Mouse (Mus musculus) neural tube, embryonic 13.5 days (tissue): ENCODE results near the gene Klhl35. TPM values are rescaled to one million over a fixed set of nuclear protein-coding genes. Genes with fewer than 3 reads are reported as not detected.
"Not testable (repeated sequence)": the region's sequence is repeated elsewhere in the genome, so short reads cannot be mapped to it uniquely, and the experiment has no call there.

Experiments used
- ATAC-seq: fragments of 200-750 bp; cut with Nextera tagmentation; 2 replicates; pipeline ENCODE4 v1.8.0; 2017; ENCODE audit warnings: low read depth, mild to moderate bottlenecking, moderate TSS enrichment, moderate library complexity
- H3K27ac ChIP-seq: fragments of 300-500 bp; sonication (generic); replicated peaks from 2 replicates; pipeline ENCODE4 v1.5.1; 2015; ENCODE audit warnings: moderate library complexity, mild to moderate bottlenecking, inconsistent platforms
- H3K27me3 ChIP-seq: fragments of 300-500 bp; sonication (generic); 2 replicates; pipeline ENCODE4 v1.6.1; 2015; ENCODE audit warnings: mild to moderate bottlenecking, inconsistent platforms
- H3K36me3 ChIP-seq: fragments of 300-500 bp; sonication (generic); 2 replicates; pipeline ENCODE4 v1.6.1; 2015; ENCODE audit warnings: mild to moderate bottlenecking, inconsistent platforms
- H3K4me1 ChIP-seq: fragments of 300-500 bp; sonication (generic); replicated peaks from 2 replicates; pipeline ENCODE4 v1.6.1; 2015; ENCODE audit warnings: inconsistent platforms
- H3K4me2 ChIP-seq: fragments of 300-500 bp; sonication (generic); 2 replicates; pipeline ENCODE4 v1.6.1; 2015; ENCODE audit warnings: inconsistent platforms, mild to moderate bottlenecking, moderate library complexity
- H3K4me3 ChIP-seq: fragments of 300-500 bp; sonication (generic); 2 replicates; pipeline ENCODE4 v1.5.1; 2015; ENCODE audit warnings: mild to moderate bottlenecking, inconsistent platforms
- H3K9ac ChIP-seq: fragments of 300-500 bp; sonication (generic); 2 replicates; pipeline ENCODE4 v1.6.1; 2015; ENCODE audit warnings: moderate library complexity, mild to moderate bottlenecking, inconsistent platforms
- H3K9me3 ChIP-seq: fragments of 300-500 bp; sonication (generic); 2 replicates; pipeline ENCODE4 v1.6.1; 2016; ENCODE audit warnings: inconsistent platforms
- WGBS: fragments of 180-500 bp; shearing (Covaris S2); methylation state at CpG from one replicate; pipeline ENCODE4 v1.1.7; 2015; 5-methylcytosine and 5-hydroxymethylcytosine counted together
- polyA plus RNA-seq: library from polyadenylated mRNA; unstranded; fragments of >200 nt; fragmentation: Nextera tagmentation; extraction: Ambion mirVana; gene quantifications from 2 replicates; pipeline ENCODE4 v1.2.1, GENCODE M21; 2015

Klhl35 gene
- polyA plus RNA-seq, 1 experiment from 2014 or later, result 13.4 TPM

DNA sequence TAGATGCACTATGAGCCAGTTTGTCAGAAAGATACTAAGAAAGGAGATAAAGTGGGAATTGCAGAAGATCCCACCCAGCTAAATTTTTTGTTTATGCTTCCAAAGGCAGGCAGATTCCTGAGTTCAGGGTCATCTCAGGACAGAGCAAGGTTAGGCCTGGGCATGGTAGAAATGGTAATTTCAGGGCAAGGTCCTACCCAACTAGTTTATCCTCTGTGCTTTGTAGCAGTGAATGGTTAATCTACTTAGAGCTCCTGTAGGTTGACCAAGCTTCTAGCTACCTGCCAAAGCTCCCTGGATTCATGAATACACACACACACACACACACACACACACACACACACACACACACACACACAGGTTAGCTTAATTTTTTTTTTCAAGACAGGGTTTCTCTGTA is 38.8 kb downstream of the Klhl35 start:
- no peak overlapping the region for H3K27ac ChIP-seq
- H3K9me3 ChIP-seq, result no peaks in the 10 kb centered on the region
- ATAC-seq, result no peak
- no peak overlapping the region for H3K4me2 ChIP-seq
- H3K36me3 ChIP-seq, result no peaks in the 10 kb centered on the region
- H3K4me3 ChIP-seq, result no peak overlapping the region
- no peaks in the 10 kb centered on the region for H3K4me1 ChIP-seq
- no peak overlapping the region for H3K9ac ChIP-seq
- no peaks in the 10 kb centered on the region for H3K27me3 ChIP-seq

DNA sequence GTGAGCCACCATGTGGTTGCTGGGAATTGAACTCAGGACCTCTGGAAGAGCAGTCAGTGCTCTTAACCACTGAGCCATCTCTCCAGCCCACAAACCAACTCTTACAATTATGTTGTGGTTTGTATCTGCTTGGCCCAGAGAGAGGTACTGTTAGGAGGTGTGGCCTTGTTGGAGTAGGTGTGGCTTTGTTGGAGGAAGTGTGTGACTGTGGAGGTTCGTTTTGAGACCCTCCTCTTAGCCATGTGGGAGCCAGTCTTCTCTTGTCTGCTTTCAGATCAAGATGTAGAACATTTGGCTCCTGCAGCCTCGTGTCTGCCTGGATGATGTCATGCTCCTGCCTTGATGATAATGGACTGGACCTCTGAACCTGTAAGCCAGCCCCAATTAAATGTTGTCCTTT is 42.4 kb downstream of the Klhl35 start:
- H3K36me3 ChIP-seq, H3K9me3 ChIP-seq, H3K4me2 ChIP-seq, H3K4me3 ChIP-seq, ATAC-seq, H3K9ac ChIP-seq, H3K27ac ChIP-seq, H3K27me3 ChIP-seq: not testable (repeated sequence)
- H3K4me1 ChIP-seq, result peaks cover 12% of the 10 kb centered on the region
- WGBS, result 36% methylated on average over 2 of the region's 2 CpGs

DNA sequence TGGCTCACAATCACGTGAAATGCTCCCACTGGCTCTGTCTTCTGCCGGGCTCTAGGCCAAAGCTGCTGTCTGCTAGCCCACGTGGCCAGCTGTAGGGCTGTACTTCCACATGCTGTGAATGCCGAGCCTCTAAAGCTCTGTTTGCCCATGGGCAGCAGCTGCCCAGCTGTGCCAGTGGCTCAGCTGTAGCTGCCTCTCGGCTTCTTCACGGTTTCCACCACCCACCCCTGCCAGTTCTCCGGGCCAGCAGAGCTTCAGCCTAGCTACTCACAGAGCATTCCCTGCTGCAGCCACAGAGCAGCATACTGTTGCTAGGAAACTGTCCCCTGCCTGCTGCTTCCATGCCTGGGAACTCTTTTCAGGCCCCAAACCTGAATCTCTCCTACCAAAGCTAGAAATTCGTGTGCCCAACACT is 44.3 kb downstream of the Klhl35 start:
- Histone ChIP-seq H3K4me3 (no peak overlapping the region), H3K27ac (peak overlapping the region; percentile 35; the same call in 1 of the 2 replicates), H3K27me3 (no peaks in the 10 kb centered on the region), H3K9me3 (no peaks in the 10 kb centered on the region), H3K4me2 (peak overlapping the region; percentile 31), H3K4me1 (peaks cover 12% of the 10 kb centered on the region), H3K9ac (no peak overlapping the region), H3K36me3 (no peaks in the 10 kb centered on the region)
- ATAC-seq, result peak; percentile 79
- WGBS, result 9% methylated on average over 8 of the region's 8 CpGs

DNA sequence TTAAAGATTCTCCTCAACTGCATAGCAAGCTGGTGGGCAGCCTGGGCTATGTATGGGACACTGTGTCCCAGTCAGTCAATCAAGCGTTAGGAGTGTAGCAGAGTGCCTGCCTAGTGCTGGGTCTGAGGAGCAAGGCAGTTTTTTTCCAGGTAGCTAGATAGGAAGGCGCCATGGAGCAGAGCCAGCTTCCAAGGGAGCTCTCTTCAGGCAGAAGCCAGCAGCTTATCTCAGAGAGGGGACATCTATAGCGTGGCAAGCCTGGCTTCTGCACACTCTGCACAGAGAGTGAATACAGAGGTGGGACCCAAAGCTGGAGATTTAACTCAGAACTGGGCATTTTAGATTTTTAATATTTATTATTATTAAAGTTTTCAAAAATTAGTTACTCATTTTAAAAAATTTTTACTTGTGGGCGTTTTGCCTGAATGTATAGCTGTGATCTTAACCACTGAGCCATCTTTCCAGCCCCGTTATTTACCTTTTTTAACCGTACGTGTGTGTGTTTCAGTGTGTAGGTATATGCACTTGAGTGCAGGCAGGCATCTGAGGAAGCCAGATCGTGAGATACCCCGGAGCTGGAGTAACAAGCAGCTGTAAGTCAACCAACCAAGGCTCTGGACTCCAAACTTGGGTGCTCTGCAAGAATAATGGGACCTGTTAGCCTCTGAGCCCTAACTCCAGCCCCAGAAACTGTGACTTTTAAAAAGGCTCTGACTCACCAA is 50.4 kb downstream of the Klhl35 start:
- ATAC-seq, result no peak
- Histone ChIP-seq H3K27me3 (no peaks in the 10 kb centered on the region), H3K4me2 (no peak overlapping the region), H3K9me3 (no peaks in the 10 kb centered on the region), H3K27ac (no peak overlapping the region), H3K36me3 (no peaks in the 10 kb centered on the region), H3K4me1 (no peaks in the 10 kb centered on the region), H3K9ac (no peak overlapping the region), H3K4me3 (no peak overlapping the region)
- WGBS, result 85% methylated on average over 9 of the region's 9 CpGs

DNA sequence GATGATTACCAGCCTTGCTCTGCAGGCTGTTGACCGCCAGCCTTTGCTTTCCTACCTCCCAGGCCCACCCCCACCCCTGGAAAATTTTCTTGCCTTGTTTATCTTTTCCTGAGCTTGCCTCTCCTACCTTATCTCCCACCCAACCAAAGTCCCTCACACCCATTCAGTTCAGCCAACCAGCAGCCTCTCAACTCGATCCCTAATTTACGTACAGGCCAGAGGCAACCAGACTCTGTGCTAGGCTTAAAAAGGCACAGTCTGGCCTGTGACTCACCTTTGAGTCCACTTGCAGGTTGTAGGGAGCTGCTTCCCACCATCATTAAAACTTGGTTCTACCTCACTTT is 51.0 kb downstream of the Klhl35 start:
- no peak for ATAC-seq
- Histone ChIP-seq H3K4me3 (no peak overlapping the region), H3K27ac (no peak overlapping the region), H3K4me1 (no peaks in the 10 kb centered on the region), H3K9ac (no peak overlapping the region), H3K4me2 (no peak overlapping the region), H3K36me3 (no peaks in the 10 kb centered on the region), H3K27me3 (no peaks in the 10 kb centered on the region), H3K9me3 (no peaks in the 10 kb centered on the region)
- WGBS, result 84% methylated on average over 3 of the region's 3 CpGs

DNA sequence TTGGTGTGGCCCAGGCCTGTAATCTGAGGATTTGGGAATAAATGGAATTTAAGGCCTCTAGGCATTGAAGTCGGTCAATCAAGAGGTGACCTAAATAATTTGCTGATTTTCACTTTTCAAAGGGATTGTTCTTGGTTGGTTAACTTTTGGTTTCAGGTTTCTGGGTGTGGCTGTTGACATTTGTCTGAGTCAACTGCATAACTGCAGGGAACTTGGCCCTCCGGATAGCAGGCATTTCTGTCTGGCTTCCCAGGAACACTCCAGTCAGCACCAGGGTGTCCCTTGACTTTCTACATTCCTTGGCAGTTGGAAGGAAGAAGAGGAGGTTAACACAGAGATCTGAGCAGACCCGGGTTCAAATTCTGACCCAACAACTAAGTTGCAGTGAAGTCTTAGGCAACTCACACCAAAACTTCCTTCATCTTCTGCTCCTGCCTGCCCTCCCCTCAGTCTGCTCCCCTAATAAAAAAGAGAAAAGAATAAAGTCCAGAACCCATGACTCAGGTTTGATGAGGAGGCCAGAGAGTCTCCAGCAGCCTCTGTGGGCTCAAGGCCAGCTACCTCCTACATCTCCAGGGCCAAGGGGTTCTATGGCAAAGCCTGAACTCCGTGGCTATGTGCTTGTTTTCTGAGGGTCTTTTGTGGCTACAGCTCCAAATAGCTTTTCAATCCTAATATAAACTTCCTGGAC is 53.3 kb downstream of the Klhl35 start:
- Histone ChIP-seq H3K4me1 (no peaks in the 10 kb centered on the region), H3K4me3 (no peak overlapping the region), H3K36me3 (no peaks in the 10 kb centered on the region), H3K4me2 (no peak overlapping the region), H3K27me3 (no peaks in the 10 kb centered on the region), H3K9me3 (no peaks in the 10 kb centered on the region), H3K27ac (no peak overlapping the region), H3K9ac (no peak overlapping the region)
- WGBS, result 64% methylated on average over 4 of the region's 4 CpGs
- ATAC-seq, result no peak

DNA sequence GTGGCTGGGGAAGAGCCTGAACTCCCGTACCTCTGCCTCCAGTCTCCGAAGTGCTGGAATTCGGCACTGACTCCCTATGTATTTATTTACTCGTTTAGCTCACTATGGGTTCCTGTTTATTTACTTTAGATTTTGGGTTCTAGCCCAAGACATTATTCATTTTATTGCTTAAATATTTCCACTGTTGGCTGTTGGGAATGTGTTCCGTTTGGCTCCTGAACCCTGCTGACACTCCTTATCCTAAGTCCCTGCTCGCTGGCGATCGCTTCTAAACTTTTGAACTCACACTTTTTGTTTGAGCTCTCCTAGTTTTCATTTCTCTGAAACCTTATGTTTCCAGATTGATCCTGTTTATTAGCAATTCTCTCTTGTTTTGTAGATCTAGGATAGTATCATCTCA is 57.3 kb downstream of the Klhl35 start:
- no peak overlapping the region for H3K4me2 ChIP-seq
- H3K9me3 ChIP-seq, result no peaks in the 10 kb centered on the region
- no peak overlapping the region for H3K27ac ChIP-seq
- H3K27me3 ChIP-seq, result no peaks in the 10 kb centered on the region
- 83% methylated on average over 8 of the region's 8 CpGs for WGBS
- ATAC-seq, result no peak
- H3K4me1 ChIP-seq, result no peaks in the 10 kb centered on the region
- no peak overlapping the region for H3K9ac ChIP-seq
- H3K4me3 ChIP-seq, result no peak overlapping the region
- H3K36me3 ChIP-seq, result no peaks in the 10 kb centered on the region

Other genes with a start within 250 kb of the Klhl35 start
- 2.1 and 2.8 TPM in 2 replicates for gene Mogat2, start 227.4 kb upstream of the Klhl35 start, polyA plus RNA-seq
- 105 and 111 TPM in 2 replicates for gene Map6, start 198.6 kb upstream of the Klhl35 start, polyA plus RNA-seq
- 462 and 484 TPM in 2 replicates for gene Serpinh1, start 112.8 kb upstream of the Klhl35 start, polyA plus RNA-seq
- gene Gdpd5, start 84.6 kb upstream of the Klhl35 start, polyA plus RNA-seq, result 53.0 and 59.8 TPM in 2 replicates
- 514 and 540 TPM in 2 replicates for gene Rps3, start 17.7 kb downstream of the Klhl35 start, polyA plus RNA-seq
- gene Arrb1, start 69.5 kb downstream of the Klhl35 start, polyA plus RNA-seq, result 15.9 and 16.2 TPM in 2 replicates
- 2.2 and 3.8 TPM in 2 replicates for gene Tpbgl, start 161.1 kb downstream of the Klhl35 start, polyA plus RNA-seq
- 5.0 and 5.2 TPM in 2 replicates for gene Slco2b1, start 245.3 kb downstream of the Klhl35 start, polyA plus RNA-seq